Mouse (Mus musculus) lung, adult 2 months (tissue): ENCODE results near the gene Mtmr14.

Experiments used
- CTCF ChIP-seq: fragments of 200-500 bp; IDR thresholded peaks from 2 replicates; pipeline ENCODE4 v1.5.1; 2011; ENCODE audit warnings: mild to moderate bottlenecking, low read length, control low read depth; ENCODE audit not compliant: insufficient read depth
- POLR2A ChIP-seq: fragments of 200-500 bp; IDR thresholded peaks from 2 replicates; pipeline ENCODE4 v1.6.1; 2011; ENCODE audit warnings: low read depth, mild to moderate bottlenecking, control low read depth, low read length, borderline replicate concordance; ENCODE audit errors: extremely low read depth

DNA sequence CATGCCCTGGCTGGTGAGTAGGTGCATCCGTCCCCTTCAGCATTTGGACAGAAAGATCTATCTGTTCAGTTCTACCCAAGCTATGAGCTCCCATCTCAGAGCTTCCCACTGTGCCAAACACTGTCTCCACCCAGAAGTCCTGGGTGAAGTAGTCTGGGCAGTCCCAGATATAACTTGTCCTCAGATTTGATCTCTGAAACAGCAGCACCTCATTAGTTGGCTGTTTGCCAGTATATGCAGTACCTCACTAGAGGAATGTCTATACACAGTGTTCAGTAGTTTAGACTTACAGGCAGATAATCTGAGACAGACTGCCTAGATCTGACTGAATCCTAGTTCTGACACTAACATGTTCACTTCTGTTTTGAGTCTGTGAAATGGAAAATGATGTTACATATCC lies 91.8 kb downstream of the Mtmr14 start:
- TF ChIP-seq CTCF = no peak
- no peak for TF ChIP-seq POLR2A
